Mouse (Mus musculus): ENCODE data around the gene Gpr132. TPM values are rescaled to one million over a fixed set of nuclear protein-coding genes. Genes with fewer than 3 reads are reported as not detected.

Gene Gpr132
- polyA plus RNA-seq, 1 experiment from 2014 or later = not detected

- H3K27ac ChIP-seq = no peak overlapping the region
- no peak overlapping the region for H3K9ac ChIP-seq (replicated peaks)
- H3K36me3 ChIP-seq = no peaks in the 10 kb centered on the region
- H3K9me3 ChIP-seq = no peaks in the 10 kb centered on the region
- H3K4me3 ChIP-seq (replicated peaks) = no peak overlapping the region
- no peaks in the 10 kb centered on the region for H3K4me1 ChIP-seq (replicated peaks)
- H3K27me3 ChIP-seq = no peaks in the 10 kb centered on the region
- 83% methylated on average over 7 of the region's 7 CpGs for WGBS
- no peak overlapping the region for H3K4me2 ChIP-seq (replicated peaks)
- ATAC-seq = peak; percentile 34; the same call in 1 of the 2 replicates
Observed at GRCm38 (mm10) chr12:112860765-112861164, 7.3 kb downstream of the Gpr132 start.

GRCm38 (mm10) chr12:112859930-112860329 lies 8.1 kb downstream of the Gpr132 start:
- no peaks in the 10 kb centered on the region for H3K36me3 ChIP-seq
- no peak overlapping the region for H3K9ac ChIP-seq (replicated peaks)
- H3K27ac ChIP-seq = no peak overlapping the region
- 82% methylated on average over 8 of the region's 8 CpGs for WGBS
- H3K4me1 ChIP-seq (replicated peaks) = no peaks in the 10 kb centered on the region
- no peaks in the 10 kb centered on the region for H3K27me3 ChIP-seq
- H3K4me2 ChIP-seq (replicated peaks) = no peak overlapping the region
- no peaks in the 10 kb centered on the region for H3K9me3 ChIP-seq
- no peak overlapping the region for H3K4me3 ChIP-seq (replicated peaks)
- no peak for ATAC-seq

- H3K9ac ChIP-seq (replicated peaks) = no peak overlapping the region
- H3K9me3 ChIP-seq = no peaks in the 10 kb centered on the region
- H3K27me3 ChIP-seq = no peaks in the 10 kb centered on the region
- no peaks in the 10 kb centered on the region for H3K36me3 ChIP-seq
- H3K4me2 ChIP-seq (replicated peaks) = no peak overlapping the region
- no peaks in the 10 kb centered on the region for H3K4me1 ChIP-seq (replicated peaks)
- WGBS = 90% methylated on average over 9 of the region's 9 CpGs
- no peak overlapping the region for H3K27ac ChIP-seq
- H3K4me3 ChIP-seq (replicated peaks) = no peak overlapping the region
- no peak for ATAC-seq
Observed at GRCm38 (mm10) chr12:112858581-112859336, 9.3 kb downstream of the Gpr132 start.

- Histone ChIP-seq H3K9me3 (no peaks in the 10 kb centered on the region), H3K27me3 (no peaks in the 10 kb centered on the region), H3K4me2 (replicated peaks) (no peak overlapping the region), H3K4me3 (replicated peaks) (no peak overlapping the region), H3K36me3 (no peaks in the 10 kb centered on the region), H3K9ac (replicated peaks) (no peak overlapping the region), H3K4me1 (replicated peaks) (no peaks in the 10 kb centered on the region), H3K27ac (no peak overlapping the region)
- ATAC-seq = no peak
- 70% methylated on average over 9 of the region's 9 CpGs for WGBS
Observed at GRCm38 (mm10) chr12:112857021-112857925, 10.8 kb downstream of the Gpr132 start.

GRCm38 (mm10) chr12:112856338-112856737 lies 11.7 kb downstream of the Gpr132 start:
- no peak overlapping the region for H3K27ac ChIP-seq
- no peaks in the 10 kb centered on the region for H3K36me3 ChIP-seq
- no peak overlapping the region for H3K9ac ChIP-seq (replicated peaks)
- no peak overlapping the region for H3K4me2 ChIP-seq (replicated peaks)
- H3K9me3 ChIP-seq = no peaks in the 10 kb centered on the region
- 91% methylated on average over 3 of the region's 3 CpGs for WGBS
- H3K4me3 ChIP-seq (replicated peaks) = no peak overlapping the region
- ATAC-seq = no peak
- H3K4me1 ChIP-seq (replicated peaks) = no peaks in the 10 kb centered on the region
- H3K27me3 ChIP-seq = no peaks in the 10 kb centered on the region

- no peak overlapping the region for H3K4me2 ChIP-seq (replicated peaks)
- 77% methylated on average over 7 of the region's 7 CpGs for WGBS
- H3K9me3 ChIP-seq = no peaks in the 10 kb centered on the region
- H3K27me3 ChIP-seq = no peaks in the 10 kb centered on the region
- no peak for ATAC-seq
- H3K4me1 ChIP-seq (replicated peaks) = no peaks in the 10 kb centered on the region
- no peak overlapping the region for H3K27ac ChIP-seq
- H3K4me3 ChIP-seq (replicated peaks) = no peak overlapping the region
- H3K9ac ChIP-seq (replicated peaks) = no peak overlapping the region
- H3K36me3 ChIP-seq = no peaks in the 10 kb centered on the region
Observed at GRCm38 (mm10) chr12:112854610-112855333, 13.3 kb downstream of the Gpr132 start.

GRCm38 (mm10) chr12:112853050-112853729 lies 14.8 kb downstream of the Gpr132 start:
- Histone ChIP-seq H3K4me2 (replicated peaks) (no peak overlapping the region), H3K9me3 (no peaks in the 10 kb centered on the region), H3K4me1 (replicated peaks) (no peaks in the 10 kb centered on the region), H3K36me3 (no peaks in the 10 kb centered on the region), H3K27ac (no peak overlapping the region), H3K27me3 (no peaks in the 10 kb centered on the region), H3K4me3 (replicated peaks) (no peak overlapping the region), H3K9ac (replicated peaks) (no peak overlapping the region)
- 87% methylated on average over 11 of the region's 11 CpGs for WGBS
- no peak for ATAC-seq

GRCm38 (mm10) chr12:112851116-112851515 lies 16.9 kb downstream of the Gpr132 start:
- no peak overlapping the region for H3K9ac ChIP-seq (replicated peaks)

GRCm38 (mm10) chr12:112850344-112850743 lies 17.7 kb downstream of the Gpr132 start:
- H3K9me3 ChIP-seq = no peaks in the 10 kb centered on the region
- H3K4me1 ChIP-seq (replicated peaks) = no peaks in the 10 kb centered on the region
- no peaks in the 10 kb centered on the region for H3K36me3 ChIP-seq
- H3K27me3 ChIP-seq = no peaks in the 10 kb centered on the region
- H3K4me3 ChIP-seq (replicated peaks) = no peak overlapping the region
- H3K9ac ChIP-seq (replicated peaks) = no peak overlapping the region
- no peak for ATAC-seq
- H3K27ac ChIP-seq = no peak overlapping the region
- H3K4me2 ChIP-seq (replicated peaks) = no peak overlapping the region
- 73% methylated on average over 9 of the region's 9 CpGs for WGBS

More at GRCm38 (mm10) chr12:112851116-112851515, 16.9 kb downstream of the Gpr132 start:
- H3K9me3 ChIP-seq = no peaks in the 10 kb centered on the region
- H3K4me3 ChIP-seq (replicated peaks) = no peak overlapping the region
- H3K4me2 ChIP-seq (replicated peaks) = no peak overlapping the region
- ATAC-seq = no peak
- H3K36me3 ChIP-seq = no peaks in the 10 kb centered on the region
- H3K27ac ChIP-seq = no peak overlapping the region
- whole genome bisulfite sequencing = 38% methylated on average over 7 of the region's 8 CpGs
- no peaks in the 10 kb centered on the region for H3K4me1 ChIP-seq (replicated peaks)
- no peaks in the 10 kb centered on the region for H3K27me3 ChIP-seq

- no peaks in the 10 kb centered on the region for H3K27me3 ChIP-seq
Observed at GRCm38 (mm10) chr12:112849235-112850022, 18.6 kb downstream of the Gpr132 start.

GRCm38 (mm10) chr12:112847880-112848279 lies 20.1 kb downstream of the Gpr132 start:
- no peaks in the 10 kb centered on the region for H3K36me3 ChIP-seq
- WGBS = 92% methylated on average over 2 of the region's 2 CpGs
- no peaks in the 10 kb centered on the region for H3K9me3 ChIP-seq
- H3K9ac ChIP-seq (replicated peaks) = no peak overlapping the region
- H3K4me3 ChIP-seq (replicated peaks) = no peak overlapping the region
- no peaks in the 10 kb centered on the region for H3K4me1 ChIP-seq (replicated peaks)
- no peak for ATAC-seq
- H3K27me3 ChIP-seq = no peaks in the 10 kb centered on the region
- H3K27ac ChIP-seq = no peak overlapping the region
- no peak overlapping the region for H3K4me2 ChIP-seq (replicated peaks)

More at GRCm38 (mm10) chr12:112849235-112850022, 18.6 kb downstream of the Gpr132 start:
- Histone ChIP-seq H3K9me3 (no peaks in the 10 kb centered on the region), H3K4me1 (replicated peaks) (no peaks in the 10 kb centered on the region), H3K9ac (replicated peaks) (no peak overlapping the region), H3K36me3 (no peaks in the 10 kb centered on the region), H3K4me2 (replicated peaks) (no peak overlapping the region), H3K4me3 (replicated peaks) (no peak overlapping the region), H3K27ac (no peak overlapping the region)
- 86% methylated on average over 11 of the region's 11 CpGs for WGBS
- ATAC-seq = no peak
